Mouse (Mus musculus) brown adipose tissue, adult 24 weeks (tissue): ENCODE data around the gene Ppia. TPM values are rescaled to one million over a fixed set of nuclear protein-coding genes. Genes with fewer than 3 reads are reported as not detected.
A peak's percentile ranks its signal among the peaks of the same experiment; 100 is the strongest.
"Not testable (repeated sequence)": the region's sequence is repeated elsewhere in the genome, so short reads cannot be mapped to it uniquely, and the experiment has no call there.

ENCODE experiments used
- H3K27ac ChIP-seq: fragments of 200-500 bp; replicated peaks from 2 replicates; pipeline ENCODE4 v1.5.1; 2012; ENCODE audit warnings: low read depth, mild to moderate bottlenecking, low read length
- H3K4me1 ChIP-seq: fragments of 200-500 bp; 2 replicates; pipeline ENCODE4 v1.6.1; 2012; ENCODE audit warnings: low read length, mixed read lengths; ENCODE audit not compliant: control insufficient read depth, insufficient read depth, insufficient read length
- H3K4me3 ChIP-seq: fragments of 200-500 bp; 2 replicates; pipeline ENCODE4 v1.5.1; 2012; ENCODE audit warnings: low read depth, mild to moderate bottlenecking, low read length, moderate library complexity; ENCODE audit not compliant: insufficient read depth
- polyA plus RNA-seq: library from polyadenylated mRNA; stranded (reverse); fragments of >200 nt; gene quantifications from 2 replicates; pipeline ENCODE4 v1.2.4, GENCODE M21; 2012; ENCODE audit not compliant: missing spikeins, insufficient read depth, insufficient read length

Ppia gene
- polyA plus RNA-seq, 1 experiment, result 2,277 TPM

- Histone ChIP-seq H3K4me1 (peaks cover 11% of the 10 kb centered on the region), H3K4me3 (no peak overlapping the region), H3K27ac (no peak overlapping the region)
These were observed 22.4 kb upstream of the Ppia start for GRCm38 (mm10) chr11:6392857-6393256.

DNA sequence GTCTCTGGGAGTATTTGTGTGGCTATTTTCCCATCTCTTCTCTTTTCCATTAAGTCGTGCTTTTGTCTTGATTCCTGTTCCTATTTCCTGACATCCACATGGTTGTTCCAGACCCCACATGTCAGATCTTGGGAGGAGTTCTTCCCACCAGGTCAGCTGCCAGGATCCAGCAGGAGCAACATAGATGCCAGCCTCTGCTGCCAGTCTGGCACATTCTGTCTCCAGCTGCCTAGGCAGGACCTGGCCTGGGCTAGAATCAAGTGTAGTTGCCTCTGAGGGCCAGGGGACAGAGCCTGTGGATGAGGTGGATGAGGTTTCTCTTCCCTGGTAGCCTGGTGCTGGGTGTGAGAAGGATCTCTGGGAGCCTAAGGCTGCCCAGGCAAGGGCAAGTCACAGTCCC is 21.4 kb upstream of the Ppia start:
- no peak overlapping the region for H3K27ac ChIP-seq
- H3K4me3 ChIP-seq, result no peak overlapping the region
- peaks cover 11% of the 10 kb centered on the region for H3K4me1 ChIP-seq

GRCm38 (mm10) chr11:6395565-6395964 is 19.7 kb upstream of the Ppia start:
- Histone ChIP-seq H3K27ac (no peak overlapping the region), H3K4me3 (no peak overlapping the region)

DNA sequence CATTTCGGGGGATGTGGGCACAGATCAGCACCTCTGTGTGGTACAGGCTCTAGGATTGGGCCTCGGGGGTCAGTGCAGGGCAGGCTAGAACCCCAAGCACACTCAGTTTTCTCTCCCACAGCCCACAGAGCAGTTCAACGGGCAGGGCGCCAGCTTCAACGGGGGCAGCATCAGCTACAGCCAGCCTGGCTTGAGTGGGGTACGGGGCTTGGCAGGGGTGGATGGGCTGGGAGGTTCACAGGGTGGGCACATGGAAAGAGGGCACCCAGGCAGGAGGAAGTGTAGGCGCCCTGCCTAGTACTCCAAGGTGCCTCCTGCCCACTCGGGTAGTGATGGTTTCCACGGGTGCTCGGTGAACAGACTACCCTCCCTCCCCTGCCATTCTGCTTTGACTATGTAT is 17.1 kb upstream of the Ppia start:
- Histone ChIP-seq H3K4me1 (no peaks in the 10 kb centered on the region), H3K27ac (no peak overlapping the region), H3K4me3 (no peak overlapping the region)

More at GRCm38 (mm10) chr11:6395565-6395964, 19.7 kb upstream of the Ppia start:
- H3K4me1 ChIP-seq, result peaks cover 6% of the 10 kb centered on the region

GRCm38 (mm10) chr11:6402515-6403510 is 12.4 kb upstream of the Ppia start:
- Histone ChIP-seq H3K27ac (no peak overlapping the region), H3K4me1 (peaks cover 23% of the 10 kb centered on the region), H3K4me3 (no peak overlapping the region)

DNA sequence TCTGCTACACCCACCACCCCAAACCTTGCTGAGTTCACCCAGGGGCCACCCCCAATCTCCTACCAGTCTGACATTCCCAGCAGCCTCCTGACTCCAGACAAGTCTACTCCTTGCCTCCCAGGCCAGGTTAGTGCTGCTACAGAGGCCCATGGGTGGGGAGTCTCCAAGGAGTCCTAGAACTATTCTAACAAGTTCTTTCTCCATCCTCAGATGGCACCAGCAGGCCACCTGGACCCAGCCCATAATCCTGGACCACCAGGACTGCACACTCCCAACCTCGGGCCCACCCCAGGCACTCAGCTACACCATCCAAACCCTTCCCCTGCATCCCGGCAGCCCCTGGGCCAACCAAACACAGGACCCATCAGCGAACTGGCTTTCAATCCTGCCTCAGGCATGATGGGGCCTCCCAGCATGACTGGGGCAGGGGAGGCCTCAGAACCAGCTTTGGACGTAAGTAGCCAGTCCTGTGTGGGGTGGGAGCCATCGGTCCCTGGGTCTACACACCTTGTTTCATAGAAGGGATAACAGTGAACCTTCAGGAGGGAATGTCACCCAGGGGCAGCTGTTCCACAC is 11.3 kb upstream of the Ppia start:
- H3K4me3 ChIP-seq, result no peak overlapping the region
- H3K4me1 ChIP-seq, result peaks cover 23% of the 10 kb centered on the region
- no peak overlapping the region for H3K27ac ChIP-seq

GRCm38 (mm10) chr11:6404699-6405566 is 10.3 kb upstream of the Ppia start:
- peak overlapping the region; percentile 31 for H3K27ac ChIP-seq
- no peak overlapping the region for H3K4me3 ChIP-seq
- H3K4me1 ChIP-seq, result peaks cover 23% of the 10 kb centered on the region

DNA sequence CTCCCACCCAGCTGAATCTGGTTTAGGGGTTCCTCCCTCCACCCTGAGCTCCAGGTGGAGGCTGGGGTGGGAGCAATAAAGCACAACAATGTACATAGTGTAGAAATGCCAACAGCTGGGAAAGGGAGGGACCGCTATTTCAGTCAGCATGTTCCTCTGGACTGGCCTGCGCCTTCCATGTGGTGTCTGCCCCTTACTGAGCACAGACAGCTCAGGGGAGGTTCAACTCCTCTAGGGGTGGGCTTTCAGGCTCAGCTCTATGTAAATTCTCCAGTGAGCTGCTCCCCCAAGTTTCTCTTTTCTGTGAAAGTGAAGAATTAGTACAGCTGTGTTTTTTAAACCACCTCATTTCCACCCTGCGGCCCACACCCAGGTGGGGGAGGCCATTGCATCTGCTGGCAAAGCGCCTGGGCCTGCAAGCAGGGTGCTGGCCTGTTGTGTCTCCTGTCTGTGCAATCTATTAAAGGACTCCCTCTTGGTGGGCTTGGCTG is 9.6 kb upstream of the Ppia start:
- peak overlapping the region; percentile 31 for H3K27ac ChIP-seq
- peaks cover 23% of the 10 kb centered on the region for H3K4me1 ChIP-seq
- H3K4me3 ChIP-seq, result no peak overlapping the region

- H3K4me1 ChIP-seq, result peaks cover 23% of the 10 kb centered on the region
- H3K4me3 ChIP-seq, result no peak overlapping the region
- peak overlapping the region; percentile 31 for H3K27ac ChIP-seq
These were observed 8.7 kb upstream of the Ppia start for GRCm38 (mm10) chr11:6406251-6407161.

DNA sequence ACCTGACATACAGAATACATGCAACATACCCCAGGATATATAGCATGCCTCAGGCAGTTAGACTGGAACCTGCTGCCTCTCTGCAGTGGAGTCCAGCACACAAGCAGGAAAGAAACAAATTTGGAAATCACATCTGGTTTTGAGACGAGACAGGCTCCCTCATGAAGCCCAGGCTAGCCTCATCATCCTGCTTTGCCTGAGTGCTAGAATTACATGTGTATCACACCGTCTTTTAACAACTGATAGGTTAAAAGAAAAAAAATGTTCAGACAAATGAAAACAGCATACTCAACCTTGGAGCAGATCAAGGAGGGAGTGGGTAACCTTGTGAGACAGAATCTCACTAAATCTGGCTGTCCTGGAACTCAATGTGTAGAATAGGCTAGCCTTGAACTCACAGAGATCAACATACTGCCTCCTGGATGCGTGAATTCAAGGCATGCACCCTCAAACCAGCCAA is 8.1 kb upstream of the Ppia start:
- Histone ChIP-seq H3K27ac (no peak overlapping the region), H3K4me3 (no peak overlapping the region), H3K4me1 (peaks cover 23% of the 10 kb centered on the region)

DNA sequence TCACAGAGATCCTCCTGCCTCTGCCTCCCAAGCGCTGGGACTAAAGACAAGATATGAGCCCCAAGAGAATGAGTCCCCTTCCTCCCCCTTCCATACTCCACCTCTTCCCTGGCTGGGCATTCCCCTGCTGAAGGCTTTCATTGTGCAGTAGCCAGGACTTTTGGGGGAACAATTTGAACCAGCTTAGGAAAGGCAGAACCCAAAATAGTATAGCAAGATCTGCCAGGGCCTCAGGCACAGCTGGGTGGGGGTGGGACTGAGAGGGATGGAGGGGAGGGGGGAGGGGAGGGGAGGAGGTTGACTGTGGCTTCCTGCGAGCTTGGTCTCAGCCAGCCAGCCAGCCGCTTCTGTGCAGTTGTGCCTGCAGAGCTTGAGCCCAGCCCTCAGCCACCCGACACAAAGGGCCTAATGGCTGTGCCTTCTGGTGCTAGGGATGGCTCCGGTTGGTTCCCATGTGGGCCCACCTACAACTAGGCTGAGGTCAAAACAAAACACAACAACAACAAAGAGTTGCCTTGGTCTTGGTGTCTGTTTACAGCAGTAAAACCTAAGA is 5.1 kb upstream of the Ppia start:
- no peak overlapping the region for H3K27ac ChIP-seq

GRCm38 (mm10) chr11:6410755-6411154 is 4.5 kb upstream of the Ppia start:
- H3K4me1 ChIP-seq, result peaks cover 15% of the 10 kb centered on the region
- not testable (repeated sequence) for H3K4me3 ChIP-seq, H3K27ac ChIP-seq

More for the DNA sequence above, 5.1 kb upstream of the Ppia start:
- Histone ChIP-seq H3K4me3 (no peak overlapping the region), H3K4me1 (peaks cover 21% of the 10 kb centered on the region)

DNA sequence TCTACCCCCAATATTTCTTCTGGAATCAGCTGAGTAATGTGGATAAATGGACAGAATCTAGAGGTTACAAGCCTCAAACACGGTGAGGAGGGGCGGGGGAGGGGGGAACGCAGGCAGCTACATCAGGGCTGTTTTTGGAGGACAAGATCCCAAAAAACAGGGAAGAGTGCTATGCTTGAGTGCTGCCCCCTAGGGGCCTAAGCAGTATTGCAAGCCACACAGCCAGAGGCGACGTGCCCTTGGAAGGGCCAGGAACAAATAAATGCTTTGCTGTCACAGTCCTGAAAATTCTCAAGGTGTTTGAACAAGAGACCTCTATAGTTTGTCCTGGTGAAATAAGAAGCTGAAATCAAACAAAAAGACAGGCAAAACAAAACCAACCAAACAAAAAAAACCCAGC is 3.6 kb upstream of the Ppia start:
- Histone ChIP-seq H3K27ac (no peak overlapping the region), H3K4me1 (peaks cover 6% of the 10 kb centered on the region), H3K4me3 (no peak overlapping the region)

- peaks cover 3% of the 10 kb centered on the region; the same call in 1 of the 2 replicates for H3K4me1 ChIP-seq
- no peak overlapping the region for H3K27ac ChIP-seq
- H3K4me3 ChIP-seq, result no peak overlapping the region
These were observed 2.0 kb upstream of the Ppia start for GRCm38 (mm10) chr11:6413264-6413663.
